Mouse (Mus musculus): ENCODE measurements at regions not wholly inside any gene's neighbourhood (a gene's known extent, or its start where the extent isn't known, plus 50 kb on each side); places are given as distances from the start of the nearest gene placed in this dataset.

DNA sequence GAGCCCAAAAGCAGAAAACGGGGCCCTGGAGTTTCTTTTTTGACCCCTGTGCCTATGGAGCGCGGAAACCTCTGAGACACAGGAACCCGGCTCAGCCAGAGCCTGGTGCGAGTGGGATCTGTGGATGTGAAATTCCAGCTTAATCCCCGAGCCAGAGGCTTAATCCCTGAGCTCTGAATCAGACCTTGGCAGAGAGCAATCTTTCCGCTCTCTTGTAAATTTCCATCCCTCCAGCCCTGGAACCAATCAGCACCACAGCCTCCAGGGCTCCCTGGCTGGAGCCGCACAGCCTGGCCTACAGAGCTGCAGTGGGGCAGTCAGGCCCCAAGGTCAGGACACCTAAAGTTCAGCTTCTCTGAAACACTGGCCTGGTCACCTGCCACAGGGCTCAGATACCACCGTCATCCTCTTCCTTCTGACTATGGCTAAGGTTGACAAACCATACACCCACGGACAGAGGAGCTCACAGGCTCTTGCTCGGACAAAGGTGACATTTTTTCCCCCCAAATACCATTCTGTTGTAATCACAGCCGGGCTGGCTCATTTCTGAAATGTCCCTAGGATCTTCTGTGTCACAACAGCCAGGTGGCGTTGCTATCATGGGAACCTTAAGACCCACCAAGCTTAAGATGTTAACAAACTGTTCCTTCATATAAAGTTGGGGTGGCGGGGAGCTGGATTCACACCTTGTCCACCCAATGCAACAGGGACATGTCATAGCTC lies 184.2 kb upstream of the Dapk1 start:
- WGBS: 77% methylated on average over 14 of the region's 14 CpGs
- Histone ChIP-seq H3K4me2 (ENCODE audit: low read length) (no peak overlapping the region), H3K27ac (ENCODE audit: low read depth, low read length) (no peak overlapping the region), H3K9me3 (ENCODE audit: control insufficient read depth, low read length) (no peaks in the 10 kb centered on the region), H3K4me1 (ENCODE audit: control insufficient read depth, insufficient read depth, low read depth, low read length) (no peaks in the 10 kb centered on the region), H3K9ac (ENCODE audit: low read depth, low read length) (no peak overlapping the region), H3K27me3 (replicated peaks; ENCODE audit: control insufficient read depth, insufficient read depth, low read length) (no peaks in the 10 kb centered on the region), H3K36me3 (ENCODE audit: control insufficient read depth, insufficient read depth, low read length) (no peaks in the 10 kb centered on the region), H3K4me3 (ENCODE audit: low read length) (no peak overlapping the region)
- no peak for ATAC-seq

DNA sequence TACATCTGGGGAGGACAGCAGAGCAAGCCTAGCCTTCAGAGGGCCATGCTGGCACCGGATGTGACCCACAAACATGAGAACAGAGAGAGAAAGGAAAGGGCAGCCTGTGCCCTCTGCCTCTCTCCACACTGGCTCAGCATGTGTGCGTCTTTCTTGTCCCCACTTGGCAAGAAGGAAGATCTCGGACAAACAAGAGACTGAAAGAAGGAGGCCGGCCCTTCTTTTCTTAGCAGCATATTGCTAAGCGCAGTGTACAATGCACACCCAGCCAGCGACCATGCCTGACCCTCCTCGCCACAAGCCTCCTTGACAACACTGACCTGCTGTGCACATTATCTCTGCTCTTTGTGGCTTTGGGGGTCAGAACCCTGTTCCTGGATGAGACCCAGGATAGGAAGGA lies 181.4 kb upstream of the Dapk1 start:
- H3K4me1 ChIP-seq (ENCODE audit: control insufficient read depth, insufficient read depth, low read depth, low read length): no peaks in the 10 kb centered on the region
- H3K4me3 ChIP-seq (ENCODE audit: low read length): no peak overlapping the region
- no peak overlapping the region for H3K27ac ChIP-seq (ENCODE audit: low read depth, low read length)
- H3K27me3 ChIP-seq (replicated peaks; ENCODE audit: control insufficient read depth, insufficient read depth, low read length): no peaks in the 10 kb centered on the region
- WGBS: 18% methylated on average over 7 of the region's 7 CpGs
- no peak overlapping the region for H3K9ac ChIP-seq (ENCODE audit: low read depth, low read length)
- no peaks in the 10 kb centered on the region for H3K9me3 ChIP-seq (ENCODE audit: control insufficient read depth, low read length)
- H3K36me3 ChIP-seq (ENCODE audit: control insufficient read depth, insufficient read depth, low read length): no peaks in the 10 kb centered on the region
- ATAC-seq: peak; percentile 54
- no peak overlapping the region for H3K4me2 ChIP-seq (ENCODE audit: low read length)

DNA sequence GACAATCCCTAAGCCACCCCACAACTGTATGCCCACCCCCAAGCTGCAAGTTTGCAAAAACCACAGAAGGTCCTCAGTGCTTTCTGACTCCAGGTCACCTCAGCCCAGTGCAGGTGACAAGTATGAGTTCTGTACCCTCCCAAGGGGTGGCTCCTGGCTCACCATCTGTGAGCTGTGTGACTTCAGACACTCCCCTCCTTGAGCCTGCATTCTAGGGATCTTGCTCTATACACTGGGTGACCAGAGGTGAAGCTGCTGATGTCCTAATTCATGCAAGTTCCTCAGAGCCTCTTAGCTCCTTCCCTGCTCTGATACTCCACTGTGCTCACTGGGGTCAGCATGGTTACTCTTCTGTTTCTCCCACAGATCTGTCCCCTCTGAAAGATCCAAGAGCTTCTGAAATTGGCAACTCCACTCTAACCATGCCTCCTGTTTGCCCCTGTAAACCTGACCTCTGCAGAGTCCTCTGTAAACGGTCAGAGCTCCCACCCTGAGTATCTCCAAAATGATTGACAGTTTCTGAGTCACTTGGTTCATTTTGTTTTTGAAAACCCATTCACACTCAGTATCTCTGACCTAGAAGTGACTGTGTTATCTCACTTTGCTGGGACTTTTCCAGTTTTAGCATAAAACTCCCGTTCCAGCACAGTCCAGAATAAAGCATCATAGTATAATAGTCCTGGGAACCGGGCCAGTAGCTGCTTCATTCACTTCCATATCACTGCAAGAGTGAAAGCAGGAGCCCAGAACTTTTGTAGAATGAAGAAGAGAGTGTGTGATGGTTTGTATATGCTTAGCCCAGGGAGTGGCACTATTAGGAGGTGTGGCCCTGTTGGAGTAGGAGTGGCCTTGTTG lies 180.7 kb upstream of the Dapk1 start:
- H3K36me3 ChIP-seq (ENCODE audit: control insufficient read depth, insufficient read depth, low read length): no peaks in the 10 kb centered on the region
- no peak for ATAC-seq
- H3K9me3 ChIP-seq (ENCODE audit: control insufficient read depth, low read length): no peaks in the 10 kb centered on the region
- 50% methylated on average over 3 of the region's 3 CpGs for WGBS
- no peak overlapping the region for H3K4me3 ChIP-seq (ENCODE audit: low read length)
- H3K27me3 ChIP-seq (replicated peaks; ENCODE audit: control insufficient read depth, insufficient read depth, low read length): no peaks in the 10 kb centered on the region
- no peaks in the 10 kb centered on the region for H3K4me1 ChIP-seq (ENCODE audit: control insufficient read depth, insufficient read depth, low read depth, low read length)
- H3K27ac ChIP-seq (ENCODE audit: low read depth, low read length): no peak overlapping the region
- no peak overlapping the region for H3K4me2 ChIP-seq (ENCODE audit: low read length)
- no peak overlapping the region for H3K9ac ChIP-seq (ENCODE audit: low read depth, low read length)

DNA sequence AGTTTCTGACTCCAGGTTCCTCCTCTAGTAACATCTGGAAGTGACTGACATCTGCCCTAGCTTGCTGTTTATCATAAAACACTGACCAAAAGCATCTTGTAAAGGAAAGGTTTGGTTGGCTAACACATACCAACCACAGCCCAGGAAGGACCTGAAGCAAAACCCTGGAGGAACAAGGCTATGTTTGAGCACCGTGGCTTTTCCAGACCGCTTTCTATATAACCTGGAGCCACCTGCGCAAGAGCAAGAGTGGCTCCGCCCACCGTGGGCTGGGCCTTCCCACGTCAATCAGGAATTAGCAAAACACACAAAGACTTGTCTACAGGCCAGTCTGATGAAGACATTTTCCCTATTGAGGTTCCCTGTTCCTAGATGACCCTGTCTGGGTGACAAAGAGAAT lies 177.5 kb upstream of the Dapk1 start:
- H3K36me3 ChIP-seq (ENCODE audit: control insufficient read depth, insufficient read depth, low read length): no peaks in the 10 kb centered on the region
- no peak for ATAC-seq
- no peak overlapping the region for H3K9ac ChIP-seq (ENCODE audit: low read depth, low read length)
- no peak overlapping the region for H3K4me2 ChIP-seq (ENCODE audit: low read length)
- WGBS: 69% methylated on average over 6 of the region's 6 CpGs
- peaks cover 7% of the 10 kb centered on the region for H3K4me1 ChIP-seq (ENCODE audit: control insufficient read depth, insufficient read depth, low read depth, low read length)
- H3K9me3 ChIP-seq (ENCODE audit: control insufficient read depth, low read length): no peaks in the 10 kb centered on the region
- H3K27me3 ChIP-seq (replicated peaks; ENCODE audit: control insufficient read depth, insufficient read depth, low read length): no peaks in the 10 kb centered on the region
- no peak overlapping the region for H3K4me3 ChIP-seq (ENCODE audit: low read length)
- H3K27ac ChIP-seq (ENCODE audit: low read depth, low read length): no peak overlapping the region

DNA sequence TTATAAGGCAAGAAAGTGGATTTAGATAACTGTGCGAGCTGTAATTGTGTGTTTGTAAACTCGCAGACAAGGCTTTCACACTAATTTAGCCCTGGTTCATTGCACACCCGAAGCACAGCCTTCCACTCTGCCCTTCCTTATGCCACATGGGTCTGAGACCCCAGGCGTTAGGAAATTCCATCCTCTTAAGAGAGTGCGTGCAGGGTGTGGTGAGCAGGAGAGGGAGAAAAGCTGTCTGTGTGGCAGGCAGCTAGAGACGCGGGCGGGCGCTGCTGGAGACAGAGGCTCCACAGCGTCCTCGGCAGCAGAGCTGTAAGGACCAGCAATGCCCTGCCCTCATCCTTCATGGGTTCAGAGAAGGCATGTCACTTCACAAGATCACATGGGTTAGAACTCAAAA lies 176.6 kb upstream of the Dapk1 start:
- Histone ChIP-seq H3K9ac (ENCODE audit: low read depth, low read length) (no peak overlapping the region), H3K27ac (ENCODE audit: low read depth, low read length) (no peak overlapping the region), H3K36me3 (ENCODE audit: control insufficient read depth, insufficient read depth, low read length) (no peaks in the 10 kb centered on the region), H3K4me1 (ENCODE audit: control insufficient read depth, insufficient read depth, low read depth, low read length) (peaks cover 7% of the 10 kb centered on the region), H3K27me3 (replicated peaks; ENCODE audit: control insufficient read depth, insufficient read depth, low read length) (no peaks in the 10 kb centered on the region), H3K4me2 (ENCODE audit: low read length) (no peak overlapping the region), H3K9me3 (ENCODE audit: control insufficient read depth, low read length) (no peaks in the 10 kb centered on the region), H3K4me3 (ENCODE audit: low read length) (no peak overlapping the region)
- ATAC-seq: no peak
- 55% methylated on average over 11 of the region's 11 CpGs for WGBS

DNA sequence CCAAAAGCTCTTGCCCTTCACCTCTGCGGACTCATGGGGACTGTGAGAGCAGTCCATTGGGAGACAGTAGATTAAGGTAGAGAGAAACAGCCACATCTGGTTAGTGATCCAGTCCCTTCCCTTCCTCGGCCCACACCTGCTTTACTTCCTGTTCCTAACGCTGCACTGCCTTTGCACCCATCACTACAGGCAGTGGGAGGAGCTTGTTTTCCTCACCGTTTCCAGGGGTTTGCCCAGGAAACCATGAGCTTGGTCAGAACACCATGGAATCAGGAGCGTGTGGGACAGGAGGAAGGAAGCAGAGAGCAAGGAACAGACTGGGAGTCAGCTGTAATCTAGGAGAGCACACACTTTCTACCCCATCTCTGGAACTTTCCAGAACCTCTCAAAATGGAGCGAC lies 176.2 kb upstream of the Dapk1 start:
- Histone ChIP-seq H3K27ac (ENCODE audit: low read depth, low read length) (no peak overlapping the region), H3K9ac (ENCODE audit: low read depth, low read length) (no peak overlapping the region), H3K36me3 (ENCODE audit: control insufficient read depth, insufficient read depth, low read length) (no peaks in the 10 kb centered on the region), H3K4me3 (ENCODE audit: low read length) (no peak overlapping the region), H3K27me3 (replicated peaks; ENCODE audit: control insufficient read depth, insufficient read depth, low read length) (no peaks in the 10 kb centered on the region), H3K9me3 (ENCODE audit: control insufficient read depth, low read length) (no peaks in the 10 kb centered on the region), H3K4me1 (ENCODE audit: control insufficient read depth, insufficient read depth, low read depth, low read length) (peaks cover 7% of the 10 kb centered on the region), H3K4me2 (ENCODE audit: low read length) (no peak overlapping the region)
- ATAC-seq: no peak
- WGBS: 82% methylated on average over 6 of the region's 6 CpGs

DNA sequence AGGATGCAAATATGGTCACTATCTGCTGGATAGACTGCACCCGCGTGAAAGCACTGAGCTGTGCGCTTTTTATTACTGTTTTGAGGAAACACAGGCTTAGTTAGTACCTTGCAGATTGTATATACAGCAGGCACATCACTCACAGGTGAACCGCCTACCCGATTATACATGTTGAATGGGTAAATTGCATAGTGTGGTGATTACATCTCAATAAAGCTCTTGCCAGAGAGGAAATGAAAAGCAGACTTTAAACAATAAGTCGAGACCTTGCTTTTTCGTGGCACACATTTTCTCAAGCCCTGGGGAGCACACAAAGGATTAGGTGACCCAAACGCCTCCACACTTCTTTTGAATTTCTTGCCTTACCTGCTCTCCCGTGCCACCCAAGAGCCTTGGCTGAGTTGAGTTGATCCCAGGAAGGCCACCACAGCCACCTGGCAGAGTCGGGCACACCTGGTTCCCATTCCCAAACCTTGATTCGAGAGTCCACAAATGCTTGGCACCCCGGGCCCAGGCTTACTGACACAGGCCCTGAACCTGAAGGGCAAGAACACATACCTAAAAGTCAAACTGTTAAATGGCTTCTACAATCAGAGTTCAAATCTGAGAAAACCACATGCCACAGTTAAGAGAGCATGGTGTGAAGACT lies 175.4 kb upstream of the Dapk1 start:
- Histone ChIP-seq H3K27ac (ENCODE audit: low read depth, low read length) (no peak overlapping the region), H3K4me1 (ENCODE audit: control insufficient read depth, insufficient read depth, low read depth, low read length) (peaks cover 7% of the 10 kb centered on the region), H3K27me3 (replicated peaks; ENCODE audit: control insufficient read depth, insufficient read depth, low read length) (no peaks in the 10 kb centered on the region), H3K9ac (ENCODE audit: low read depth, low read length) (no peak overlapping the region), H3K4me2 (ENCODE audit: low read length) (no peak overlapping the region), H3K36me3 (ENCODE audit: control insufficient read depth, insufficient read depth, low read length) (no peaks in the 10 kb centered on the region), H3K4me3 (ENCODE audit: low read length) (no peak overlapping the region), H3K9me3 (ENCODE audit: control insufficient read depth, low read length) (no peaks in the 10 kb centered on the region)
- WGBS: 88% methylated on average over 12 of the region's 12 CpGs
- ATAC-seq: no peak

DNA sequence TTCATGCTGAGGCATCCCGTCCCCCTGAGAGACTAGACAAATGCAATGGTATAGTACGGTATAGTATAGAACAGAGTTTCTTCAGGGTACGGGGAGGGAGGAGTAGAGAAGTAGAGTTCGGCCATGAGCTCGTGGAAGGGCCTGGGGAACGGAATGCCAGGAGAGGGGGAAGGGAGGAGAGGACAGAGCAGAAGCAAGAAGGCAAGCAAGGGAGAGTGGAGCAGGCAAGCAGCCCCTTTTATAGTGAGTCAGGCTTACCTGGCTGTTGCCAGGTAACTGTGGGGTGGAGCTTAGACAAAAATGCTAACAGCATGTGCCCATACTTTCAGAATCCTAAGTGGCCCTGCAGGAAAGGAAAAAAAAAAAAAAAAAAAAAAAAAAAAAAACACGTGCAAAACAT lies 174.7 kb upstream of the Dapk1 start:
- no peak overlapping the region for H3K27ac ChIP-seq (ENCODE audit: low read depth, low read length)
- ATAC-seq: peak; percentile 52; the same call in 1 of the 2 replicates
- no peaks in the 10 kb centered on the region for H3K9me3 ChIP-seq (ENCODE audit: control insufficient read depth, low read length)
- no peak overlapping the region for H3K4me3 ChIP-seq (ENCODE audit: low read length)
- no peak overlapping the region for H3K9ac ChIP-seq (ENCODE audit: low read depth, low read length)
- peaks cover 7% of the 10 kb centered on the region for H3K4me1 ChIP-seq (ENCODE audit: control insufficient read depth, insufficient read depth, low read depth, low read length)
- 63% methylated on average over 6 of the region's 7 CpGs for WGBS
- H3K4me2 ChIP-seq (ENCODE audit: low read length): no peak overlapping the region; the same call in 1 of the 2 replicates
- H3K27me3 ChIP-seq (replicated peaks; ENCODE audit: control insufficient read depth, insufficient read depth, low read length): no peaks in the 10 kb centered on the region
- no peaks in the 10 kb centered on the region for H3K36me3 ChIP-seq (ENCODE audit: control insufficient read depth, insufficient read depth, low read length)

DNA sequence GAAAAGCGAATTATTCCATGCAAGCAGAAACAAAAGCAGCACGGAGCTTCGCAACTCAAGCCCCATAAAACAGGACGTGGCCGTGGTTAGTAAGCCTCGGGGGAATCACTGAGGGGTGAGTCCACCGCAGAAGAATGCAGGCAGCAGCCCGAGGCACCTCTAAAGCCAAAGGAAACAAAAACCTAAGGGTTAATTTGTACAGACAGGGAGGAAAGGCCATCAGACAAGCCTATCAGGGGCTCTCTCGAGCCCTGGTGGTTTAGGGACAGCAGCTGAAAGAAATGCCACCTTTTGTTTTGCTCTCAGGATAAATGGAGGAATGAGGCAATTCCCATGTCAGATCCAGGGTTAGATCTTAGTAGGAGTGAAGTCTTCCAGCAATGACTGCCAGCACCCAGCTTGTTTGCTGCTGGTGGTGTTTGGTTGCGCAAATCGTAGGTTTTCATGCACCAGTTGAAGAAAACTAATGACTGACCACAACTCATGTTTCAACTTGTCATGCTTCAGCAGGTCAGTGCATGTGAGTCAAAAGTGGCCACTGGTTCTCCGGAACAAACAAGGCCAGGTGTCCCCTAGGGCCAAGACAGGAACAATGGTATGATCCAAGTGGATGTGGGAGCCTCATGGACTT lies 173.9 kb upstream of the Dapk1 start:
- no peak overlapping the region for H3K9ac ChIP-seq (ENCODE audit: low read depth, low read length)

More for the DNA sequence above, 173.9 kb upstream of the Dapk1 start:
- 24% methylated on average over 12 of the region's 12 CpGs for WGBS
- peak overlapping the region; percentile 32; the same call in 1 of the 2 replicates for H3K4me2 ChIP-seq (ENCODE audit: low read length)
- H3K9me3 ChIP-seq (ENCODE audit: control insufficient read depth, low read length): no peaks in the 10 kb centered on the region
- no peaks in the 10 kb centered on the region for H3K36me3 ChIP-seq (ENCODE audit: control insufficient read depth, insufficient read depth, low read length)
- no peaks in the 10 kb centered on the region for H3K27me3 ChIP-seq (replicated peaks; ENCODE audit: control insufficient read depth, insufficient read depth, low read length)
- H3K4me1 ChIP-seq (ENCODE audit: control insufficient read depth, insufficient read depth, low read depth, low read length): peaks cover 7% of the 10 kb centered on the region
- ATAC-seq: no peak
- no peak overlapping the region for H3K4me3 ChIP-seq (ENCODE audit: low read length)
- no peak overlapping the region for H3K27ac ChIP-seq (ENCODE audit: low read depth, low read length)
